Mouse (Mus musculus) embryo, embryonic 10 days (tissue): ENCODE measurements around the gene Sugt1.
A peak's percentile ranks its signal among the peaks of the same experiment; 100 is the strongest.

Experiments
- DNase-seq: peaks from one replicate; pipeline ENCODE4 v3.0.0-alpha.2; 2015; ENCODE audit warnings: low spot score

Sugt1 gene

GRCm38 (mm10) chr14:79677108-79677753 lies 89.7 kb downstream of the Sugt1 start:
- peak; percentile 41 for DNase-seq

- no peak for DNase-seq
Observed at GRCm38 (mm10) chr14:79677891-79678687, 90.6 kb downstream of the Sugt1 start.

GRCm38 (mm10) chr14:79680652-79681051 lies 93.2 kb downstream of the Sugt1 start:
- no peak for DNase-seq
